Mouse (Mus musculus): ENCODE data around the gene Ppia. TPM values are rescaled to one million over a fixed set of nuclear protein-coding genes. Genes with fewer than 3 reads are reported as not detected.
"Not testable (repeated sequence)": the region's sequence is repeated elsewhere in the genome, so short reads cannot be mapped to it uniquely, and the experiment has no call there.

The Ppia gene
- polyA plus RNA-seq, 1 experiment from 2014 or later = 5,620 TPM

DNA sequence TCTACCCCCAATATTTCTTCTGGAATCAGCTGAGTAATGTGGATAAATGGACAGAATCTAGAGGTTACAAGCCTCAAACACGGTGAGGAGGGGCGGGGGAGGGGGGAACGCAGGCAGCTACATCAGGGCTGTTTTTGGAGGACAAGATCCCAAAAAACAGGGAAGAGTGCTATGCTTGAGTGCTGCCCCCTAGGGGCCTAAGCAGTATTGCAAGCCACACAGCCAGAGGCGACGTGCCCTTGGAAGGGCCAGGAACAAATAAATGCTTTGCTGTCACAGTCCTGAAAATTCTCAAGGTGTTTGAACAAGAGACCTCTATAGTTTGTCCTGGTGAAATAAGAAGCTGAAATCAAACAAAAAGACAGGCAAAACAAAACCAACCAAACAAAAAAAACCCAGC, 3.6 kb upstream of the Ppia start:
- WGBS = 5% methylated on average over 5 of the region's 5 CpGs
- Histone ChIP-seq H3K27ac (ENCODE audit: low read length) (no peak overlapping the region), H3K4me3 (ENCODE audit: low read length) (no peak overlapping the region), H3K9me3 (ENCODE audit: control insufficient read depth, low read length) (no peaks in the 10 kb centered on the region), H3K4me1 (replicated peaks; ENCODE audit: control insufficient read depth, insufficient read depth, low read length) (peaks cover 11% of the 10 kb centered on the region), H3K27me3 (ENCODE audit: control insufficient read depth, insufficient read depth, low read depth, low read length) (no peaks in the 10 kb centered on the region), H3K36me3 (ENCODE audit: control insufficient read depth, insufficient read depth, low read length) (no peaks in the 10 kb centered on the region), H3K9ac (ENCODE audit: low read length) (no peak overlapping the region), H3K4me2 (ENCODE audit: low read depth, low read length) (no peak overlapping the region)
- no peak for ATAC-seq (ENCODE audit: low read depth)

DNA sequence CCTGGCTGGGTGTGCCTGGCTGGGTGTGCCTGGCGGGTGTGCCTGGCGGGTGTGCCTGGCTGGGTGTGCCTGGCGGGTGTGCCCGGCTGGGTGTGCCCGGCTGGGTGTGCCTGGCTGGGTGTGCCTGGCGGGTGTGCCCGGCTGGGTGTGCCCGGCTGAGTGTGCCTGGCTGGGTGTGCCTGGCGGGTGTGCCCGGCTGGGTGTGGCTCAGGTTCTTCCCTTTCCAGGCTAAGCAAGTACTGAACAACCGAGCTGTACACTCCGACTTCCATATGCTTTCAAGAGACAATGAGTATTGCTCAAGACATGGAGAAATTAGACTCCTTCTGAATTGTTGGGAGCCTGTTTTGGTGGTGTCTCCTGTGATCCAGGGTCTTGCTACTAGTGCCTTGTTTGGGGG, 2.0 kb upstream of the Ppia start:
- H3K36me3 ChIP-seq (ENCODE audit: control insufficient read depth, insufficient read depth, low read length) = peaks cover under 1% of the 10 kb centered on the region
- H3K4me3 ChIP-seq (ENCODE audit: low read length) = no peak overlapping the region
- no peak overlapping the region for H3K9ac ChIP-seq (ENCODE audit: low read length)
- no peak overlapping the region for H3K27ac ChIP-seq (ENCODE audit: low read length)
- no peak overlapping the region for H3K4me2 ChIP-seq (ENCODE audit: low read depth, low read length)
- ATAC-seq (ENCODE audit: low read depth) = no peak
- no peaks in the 10 kb centered on the region for H3K27me3 ChIP-seq (ENCODE audit: control insufficient read depth, insufficient read depth, low read depth, low read length)
- H3K9me3 ChIP-seq (ENCODE audit: control insufficient read depth, low read length) = no peaks in the 10 kb centered on the region
- H3K4me1 ChIP-seq (replicated peaks; ENCODE audit: control insufficient read depth, insufficient read depth, low read length) = peaks cover 15% of the 10 kb centered on the region
- WGBS = 87% methylated on average over 10 of the region's 12 CpGs

GRCm38 (mm10) chr11:6415551-6416404, 535 bp downstream of the Ppia start:
- Histone ChIP-seq H3K4me3 (ENCODE audit: low read length) (peak overlapping the region; percentile 98), H3K27ac (ENCODE audit: low read length) (peak overlapping the region; percentile 98), H3K9ac (ENCODE audit: low read length) (peak overlapping the region; percentile 97), H3K4me1 (replicated peaks; ENCODE audit: control insufficient read depth, insufficient read depth, low read length) (peaks cover 15% of the 10 kb centered on the region), H3K9me3 (ENCODE audit: control insufficient read depth, low read length) (no peaks in the 10 kb centered on the region), H3K27me3 (ENCODE audit: control insufficient read depth, insufficient read depth, low read depth, low read length) (no peaks in the 10 kb centered on the region), H3K36me3 (ENCODE audit: control insufficient read depth, insufficient read depth, low read length) (peaks cover 20% of the 10 kb centered on the region), H3K4me2 (ENCODE audit: low read depth, low read length) (peak overlapping the region; percentile 98)
- peak; percentile 96 for ATAC-seq (ENCODE audit: low read depth)
- WGBS = under 1% methylated on average over 83 of the region's 102 CpGs

GRCm38 (mm10) chr11:6416405-6417034, 1.3 kb downstream of the Ppia start:
- no peaks in the 10 kb centered on the region for H3K9me3 ChIP-seq (ENCODE audit: control insufficient read depth, low read length)
- H3K4me1 ChIP-seq (replicated peaks; ENCODE audit: control insufficient read depth, insufficient read depth, low read length) = peaks cover 15% of the 10 kb centered on the region
- WGBS = under 1% methylated on average over 30 of the region's 30 CpGs
- peak overlapping the region; percentile 98 for H3K4me2 ChIP-seq (ENCODE audit: low read depth, low read length)
- peak overlapping the region; percentile 98 for H3K27ac ChIP-seq (ENCODE audit: low read length)
- no peaks in the 10 kb centered on the region for H3K27me3 ChIP-seq (ENCODE audit: control insufficient read depth, insufficient read depth, low read depth, low read length)
- H3K36me3 ChIP-seq (ENCODE audit: control insufficient read depth, insufficient read depth, low read length) = peaks cover 25% of the 10 kb centered on the region
- ATAC-seq (ENCODE audit: low read depth) = peak; percentile 61
- H3K4me3 ChIP-seq (ENCODE audit: low read length) = peak overlapping the region; percentile 98
- peak overlapping the region; percentile 97 for H3K9ac ChIP-seq (ENCODE audit: low read length)

GRCm38 (mm10) chr11:6417069-6417468, 1.8 kb downstream of the Ppia start:
- Histone ChIP-seq H3K9ac (ENCODE audit: low read length) (peak overlapping the region; percentile 97), H3K4me1 (replicated peaks; ENCODE audit: control insufficient read depth, insufficient read depth, low read length) (peaks cover 15% of the 10 kb centered on the region), H3K36me3 (ENCODE audit: control insufficient read depth, insufficient read depth, low read length) (peaks cover 25% of the 10 kb centered on the region), H3K4me3 (ENCODE audit: low read length) (peak overlapping the region; percentile 98), H3K9me3 (ENCODE audit: control insufficient read depth, low read length) (no peaks in the 10 kb centered on the region), H3K4me2 (ENCODE audit: low read depth, low read length) (peak overlapping the region; percentile 98), H3K27ac (ENCODE audit: low read length) (peak overlapping the region; percentile 98), H3K27me3 (ENCODE audit: control insufficient read depth, insufficient read depth, low read depth, low read length) (no peaks in the 10 kb centered on the region)
- no peak for ATAC-seq (ENCODE audit: low read depth)
- WGBS = 31% methylated on average over 2 of the region's 2 CpGs

GRCm38 (mm10) chr11:6417490-6417889, 2.2 kb downstream of the Ppia start:
- no peaks in the 10 kb centered on the region for H3K9me3 ChIP-seq (ENCODE audit: control insufficient read depth, low read length)
- no peaks in the 10 kb centered on the region for H3K27me3 ChIP-seq (ENCODE audit: control insufficient read depth, insufficient read depth, low read depth, low read length)
- peaks cover 15% of the 10 kb centered on the region for H3K4me1 ChIP-seq (replicated peaks; ENCODE audit: control insufficient read depth, insufficient read depth, low read length)
- peak overlapping the region; percentile 98 for H3K4me3 ChIP-seq (ENCODE audit: low read length)
- no peak overlapping the region; the same call in 1 of the 2 replicates for H3K27ac ChIP-seq (ENCODE audit: low read length)
- H3K9ac ChIP-seq (ENCODE audit: low read length) = peak overlapping the region; percentile 97
- no peak for ATAC-seq (ENCODE audit: low read depth)
- H3K4me2 ChIP-seq (ENCODE audit: low read depth, low read length) = peak overlapping the region; percentile 98
- peaks cover 25% of the 10 kb centered on the region for H3K36me3 ChIP-seq (ENCODE audit: control insufficient read depth, insufficient read depth, low read length)

GRCm38 (mm10) chr11:6418751-6419150, 3.5 kb downstream of the Ppia start:
- Histone ChIP-seq H3K27me3 (ENCODE audit: control insufficient read depth, insufficient read depth, low read depth, low read length) (no peaks in the 10 kb centered on the region), H3K36me3 (ENCODE audit: control insufficient read depth, insufficient read depth, low read length) (peaks cover 25% of the 10 kb centered on the region), H3K4me3 (ENCODE audit: low read length) (no peak overlapping the region), H3K27ac (ENCODE audit: low read length) (no peak overlapping the region), H3K9ac (ENCODE audit: low read length) (no peak overlapping the region), H3K9me3 (ENCODE audit: control insufficient read depth, low read length) (no peaks in the 10 kb centered on the region), H3K4me1 (replicated peaks; ENCODE audit: control insufficient read depth, insufficient read depth, low read length) (peaks cover 15% of the 10 kb centered on the region), H3K4me2 (ENCODE audit: low read depth, low read length) (no peak overlapping the region; the same call in 1 of the 2 replicates)
- 72% methylated on average over 5 of the region's 5 CpGs for WGBS
- no peak for ATAC-seq (ENCODE audit: low read depth)

DNA sequence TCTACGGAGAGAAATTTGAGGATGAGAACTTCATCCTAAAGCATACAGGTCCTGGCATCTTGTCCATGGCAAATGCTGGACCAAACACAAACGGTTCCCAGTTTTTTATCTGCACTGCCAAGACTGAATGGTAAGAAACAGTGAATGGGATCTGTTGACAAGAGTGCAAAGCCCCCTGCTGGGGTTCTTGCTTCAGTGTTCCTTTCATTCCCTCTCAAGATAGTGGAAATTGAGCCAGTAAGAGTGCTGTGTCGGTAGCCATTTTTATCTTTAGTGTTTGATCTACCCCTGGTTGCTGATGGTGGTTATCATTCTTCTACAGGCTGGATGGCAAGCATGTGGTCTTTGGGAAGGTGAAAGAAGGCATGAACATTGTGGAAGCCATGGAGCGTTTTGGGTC, 3.9 kb downstream of the Ppia start:
- Histone ChIP-seq H3K36me3 (ENCODE audit: control insufficient read depth, insufficient read depth, low read length) (peaks cover 25% of the 10 kb centered on the region), H3K4me1 (replicated peaks; ENCODE audit: control insufficient read depth, insufficient read depth, low read length) (peaks cover 15% of the 10 kb centered on the region)
- not testable (repeated sequence) for H3K4me2 ChIP-seq (ENCODE audit: low read depth, low read length); ATAC-seq (ENCODE audit: low read depth); H3K9ac ChIP-seq (ENCODE audit: low read length); H3K27me3 ChIP-seq (ENCODE audit: control insufficient read depth, insufficient read depth, low read depth, low read length); H3K4me3 ChIP-seq (ENCODE audit: low read length); H3K9me3 ChIP-seq (ENCODE audit: control insufficient read depth, low read length); H3K27ac ChIP-seq (ENCODE audit: low read length)
- WGBS = 62% methylated on average over 4 of the region's 4 CpGs

- H3K36me3 ChIP-seq (ENCODE audit: control insufficient read depth, insufficient read depth, low read length) = peaks cover 31% of the 10 kb centered on the region
- no peak overlapping the region for H3K4me2 ChIP-seq (ENCODE audit: low read depth, low read length)
- WGBS = 8% methylated on average over 1 of the region's 1 CpGs
- H3K4me3 ChIP-seq (ENCODE audit: low read length) = no peak overlapping the region
- H3K27ac ChIP-seq (ENCODE audit: low read length) = no peak overlapping the region
- no peaks in the 10 kb centered on the region for H3K9me3 ChIP-seq (ENCODE audit: control insufficient read depth, low read length)
- H3K27me3 ChIP-seq (ENCODE audit: control insufficient read depth, insufficient read depth, low read depth, low read length) = no peaks in the 10 kb centered on the region
- ATAC-seq (ENCODE audit: low read depth) = no peak
- H3K9ac ChIP-seq (ENCODE audit: low read length) = no peak overlapping the region
- peaks cover 6% of the 10 kb centered on the region for H3K4me1 ChIP-seq (replicated peaks; ENCODE audit: control insufficient read depth, insufficient read depth, low read length)
Measured at GRCm38 (mm10) chr11:6420283-6420703, 5.0 kb downstream of the Ppia start.

Measured in lung, embryonic 16.5 days (tissue).